Mouse (Mus musculus) lung, postnatal 0 days (tissue): ENCODE measurements around the gene Gipc3. TPM values are rescaled to one million over a fixed set of nuclear protein-coding genes. Genes with fewer than 3 reads are reported as not detected.

ENCODE experiments used
- ATAC-seq: fragments of 200-750 bp; cut with Nextera tagmentation; 2 replicates; pipeline ENCODE4 v1.8.0; 2017; ENCODE audit warnings: moderate library complexity
- DNase-seq: peaks from one replicate; pipeline ENCODE4 v3.0.0-alpha.2; 2016; ENCODE audit warnings: low spot score
- H3K27ac ChIP-seq: fragments of 300-500 bp; sonication (generic); 2 replicates; pipeline ENCODE4 v1.5.1; 2014; ENCODE audit warnings: antibody characterized with exemption, mild to moderate bottlenecking, low read length, mixed read lengths
- H3K27me3 ChIP-seq: fragments of 300-500 bp; sonication (generic); replicated peaks from 2 replicates; pipeline ENCODE4 v1.6.1; 2014; ENCODE audit warnings: low read length, mixed read lengths; ENCODE audit not compliant: insufficient read depth
- H3K36me3 ChIP-seq: fragments of 300-500 bp; sonication (generic); 2 replicates; pipeline ENCODE4 v1.6.1; 2014; ENCODE audit warnings: low read length, mixed read lengths; ENCODE audit not compliant: insufficient read depth
- H3K4me1 ChIP-seq: fragments of 300-500 bp; sonication (generic); 2 replicates; pipeline ENCODE4 v1.6.1; 2014; ENCODE audit warnings: antibody characterized with exemption, low read depth, low read length, mixed read lengths; ENCODE audit not compliant: insufficient read depth
- H3K4me2 ChIP-seq: fragments of 300-500 bp; sonication (generic); replicated peaks from 2 replicates; pipeline ENCODE4 v1.6.1; 2014; ENCODE audit warnings: low read depth, mild to moderate bottlenecking, low read length, moderate library complexity, mixed read lengths
- H3K4me3 ChIP-seq: fragments of 300-500 bp; sonication (generic); 2 replicates; pipeline ENCODE4 v1.5.1; 2014; ENCODE audit warnings: low read depth, low read length
- H3K9ac ChIP-seq: fragments of 300-500 bp; sonication (generic); replicated peaks from 2 replicates; pipeline ENCODE4 v1.6.1; 2014; ENCODE audit warnings: low read depth, mild to moderate bottlenecking
- H3K9me3 ChIP-seq: fragments of 300-500 bp; sonication (generic); 2 replicates; pipeline ENCODE4 v1.6.1; 2016; ENCODE audit warnings: low read length, mixed read lengths
- CTCF ChIP-seq: IDR thresholded peaks from 2 replicates; pipeline ENCODE4 v1.5.1; 2016; ENCODE audit warnings: antibody characterized with exemption, mild to moderate bottlenecking
- EP300 ChIP-seq: IDR thresholded peaks from 2 replicates; pipeline ENCODE4 v1.6.1; 2016; ENCODE audit warnings: antibody characterized with exemption, mild to moderate bottlenecking, control low read depth
- WGBS: fragments of 180-500 bp; shearing (Covaris S2); extraction: QIAGEN DNeasy Blood & Tissue Kit; methylation state at CpG from one replicate; pipeline ENCODE4 v1.1.7; 2014; 5-methylcytosine and 5-hydroxymethylcytosine counted together
- polyA plus RNA-seq: library from polyadenylated mRNA; unstranded; fragments of >200 nt; fragmentation: Nextera tagmentation; extraction: Ambion mirVana; gene quantifications from 2 replicates; pipeline ENCODE4 v1.2.1, GENCODE M21; 2015

Gipc3 gene
- polyA plus RNA-seq, 1 experiment from 2014 or later, result 0.33 TPM

DNA sequence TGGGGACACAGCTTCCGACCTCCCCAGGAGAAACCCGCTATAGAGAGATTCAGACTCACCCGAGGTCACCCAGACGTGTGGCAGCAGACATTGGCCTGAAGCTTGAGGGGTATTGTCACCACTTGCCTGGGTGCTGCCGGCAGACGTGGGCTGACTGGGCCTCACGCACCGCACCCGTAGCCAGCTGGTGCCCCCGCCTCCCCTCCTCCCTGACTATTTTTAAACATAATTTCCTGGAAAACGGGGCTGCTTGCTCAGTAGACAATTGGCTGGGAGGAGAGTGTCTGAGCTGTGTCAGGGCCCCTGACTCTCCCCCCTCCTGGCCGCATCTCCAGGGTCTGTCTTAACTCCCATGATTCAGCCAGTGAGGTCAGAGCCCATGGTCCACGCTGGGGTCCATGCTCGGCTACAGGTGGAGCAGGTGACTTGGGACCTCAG is 40.3 kb downstream of the Gipc3 start:
- no peaks in the 10 kb centered on the region for H3K27me3 ChIP-seq
- peak; percentile 62 for ATAC-seq
- H3K4me3 ChIP-seq, result no peak overlapping the region
- peaks cover 19% of the 10 kb centered on the region for H3K4me1 ChIP-seq
- TF ChIP-seq EP300, result peak; percentile 33; the same call in 1 of the 2 replicates
- no peak for TF ChIP-seq CTCF
- peak overlapping the region; percentile 27; the same call in 1 of the 2 replicates for H3K4me2 ChIP-seq
- H3K36me3 ChIP-seq, result peaks cover 21% of the 10 kb centered on the region
- no peak overlapping the region for H3K9ac ChIP-seq
- WGBS, result 21% methylated on average over 14 of the region's 14 CpGs
- peak; percentile 84 for DNase-seq
- peak overlapping the region; percentile 64 for H3K27ac ChIP-seq
- no peaks in the 10 kb centered on the region for H3K9me3 ChIP-seq

DNA sequence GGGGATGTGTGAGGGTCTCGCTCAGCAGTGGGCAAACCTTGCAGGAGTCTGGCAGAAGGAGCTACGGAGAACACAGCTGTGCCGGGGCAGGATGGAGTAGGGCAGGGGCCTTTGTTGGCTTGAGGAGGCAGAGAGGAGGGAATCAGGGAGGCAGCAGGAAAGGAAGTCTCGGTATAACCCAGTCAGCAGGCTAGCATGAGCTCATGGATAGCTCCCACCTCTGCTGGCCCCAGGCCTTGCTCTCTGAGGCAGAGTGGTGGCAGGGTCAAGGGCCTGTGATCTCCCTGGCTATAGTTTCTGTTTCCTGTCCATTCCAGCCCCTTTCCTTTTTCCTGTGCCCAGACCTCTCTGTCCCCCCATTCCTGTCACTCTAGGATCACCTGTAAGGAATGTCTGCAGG is 40.8 kb downstream of the Gipc3 start:
- no peaks in the 10 kb centered on the region for H3K9me3 ChIP-seq
- H3K9ac ChIP-seq, result no peak overlapping the region
- TF ChIP-seq CTCF (no peak), EP300 (no peak)
- H3K27ac ChIP-seq, result peak overlapping the region; percentile 61
- ATAC-seq (peak; percentile 10; the same call in 1 of the 2 replicates), DNase-seq (peak; percentile 45)
- no peaks in the 10 kb centered on the region for H3K27me3 ChIP-seq
- peaks cover 16% of the 10 kb centered on the region for H3K36me3 ChIP-seq
- 55% methylated on average over 4 of the region's 4 CpGs for WGBS
- H3K4me2 ChIP-seq, result peak overlapping the region; percentile 27
- no peak overlapping the region for H3K4me3 ChIP-seq
- H3K4me1 ChIP-seq, result peaks cover 22% of the 10 kb centered on the region

DNA sequence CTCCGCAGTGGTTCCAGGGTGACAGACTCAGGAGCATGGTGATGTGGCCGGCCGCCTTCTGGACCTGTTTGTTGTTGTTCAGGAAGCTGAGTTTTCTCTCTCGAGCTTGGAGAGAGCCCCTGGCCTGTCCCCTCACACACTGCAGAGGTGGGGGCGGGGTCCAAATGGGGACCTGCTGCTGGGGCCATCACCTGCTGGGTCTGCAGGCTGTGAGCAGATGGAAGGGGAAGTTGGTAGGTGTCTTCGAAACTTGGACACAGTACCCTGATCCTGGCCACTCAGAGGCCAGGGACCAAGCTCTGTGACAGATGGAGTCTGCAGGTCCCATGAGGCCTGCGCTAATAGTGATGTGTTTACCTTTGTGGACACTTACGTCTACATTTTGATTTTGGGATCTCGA is 41.7 kb downstream of the Gipc3 start:
- Histone ChIP-seq H3K4me3 (no peak overlapping the region), H3K36me3 (peaks cover 8% of the 10 kb centered on the region; the same call in 1 of the 2 replicates), H3K4me2 (no peak overlapping the region), H3K9me3 (no peaks in the 10 kb centered on the region), H3K27me3 (no peaks in the 10 kb centered on the region), H3K4me1 (peaks cover 22% of the 10 kb centered on the region), H3K9ac (no peak overlapping the region), H3K27ac (no peak overlapping the region)
- ATAC-seq (no peak), DNase-seq (no peak)
- no peak for TF ChIP-seq EP300
- WGBS, result 69% methylated on average over 9 of the region's 9 CpGs

DNA sequence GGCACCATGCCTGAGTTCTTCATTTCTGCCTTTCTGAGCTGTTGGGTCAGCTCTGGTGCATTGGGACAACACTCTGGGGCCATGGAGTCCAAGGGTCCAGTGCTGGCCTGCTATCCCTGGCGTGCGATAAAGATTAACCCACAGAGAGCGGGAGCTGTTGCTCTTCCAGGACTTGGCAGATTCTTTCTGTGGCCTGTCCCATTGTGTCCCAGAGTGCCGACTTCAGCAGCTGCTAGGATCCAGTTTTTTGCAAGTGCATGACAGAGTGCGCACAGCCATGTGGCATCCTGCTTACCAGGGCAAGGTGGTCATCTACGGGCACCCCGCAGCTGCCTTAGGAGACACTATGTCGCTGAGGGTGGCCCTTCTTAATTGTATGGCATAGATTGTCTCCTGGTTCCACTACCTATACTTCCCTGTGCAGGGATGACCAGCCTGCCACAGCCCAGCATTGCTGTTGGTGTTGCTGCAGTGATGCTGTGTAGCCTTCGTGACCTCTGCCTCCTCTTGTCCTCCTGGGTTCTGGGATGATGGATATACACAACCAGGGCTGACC is 42.6 kb downstream of the Gipc3 start:
- Histone ChIP-seq H3K36me3 (no peaks in the 10 kb centered on the region), H3K4me2 (no peak overlapping the region), H3K27me3 (no peaks in the 10 kb centered on the region), H3K27ac (no peak overlapping the region), H3K9ac (no peak overlapping the region), H3K4me3 (no peak overlapping the region), H3K9me3 (no peaks in the 10 kb centered on the region), H3K4me1 (peaks cover 22% of the 10 kb centered on the region)
- no peak for TF ChIP-seq CTCF
- TF ChIP-seq EP300, result no peak
- 75% methylated on average over 9 of the region's 9 CpGs for WGBS
- no peak for DNase-seq
- ATAC-seq, result no peak

DNA sequence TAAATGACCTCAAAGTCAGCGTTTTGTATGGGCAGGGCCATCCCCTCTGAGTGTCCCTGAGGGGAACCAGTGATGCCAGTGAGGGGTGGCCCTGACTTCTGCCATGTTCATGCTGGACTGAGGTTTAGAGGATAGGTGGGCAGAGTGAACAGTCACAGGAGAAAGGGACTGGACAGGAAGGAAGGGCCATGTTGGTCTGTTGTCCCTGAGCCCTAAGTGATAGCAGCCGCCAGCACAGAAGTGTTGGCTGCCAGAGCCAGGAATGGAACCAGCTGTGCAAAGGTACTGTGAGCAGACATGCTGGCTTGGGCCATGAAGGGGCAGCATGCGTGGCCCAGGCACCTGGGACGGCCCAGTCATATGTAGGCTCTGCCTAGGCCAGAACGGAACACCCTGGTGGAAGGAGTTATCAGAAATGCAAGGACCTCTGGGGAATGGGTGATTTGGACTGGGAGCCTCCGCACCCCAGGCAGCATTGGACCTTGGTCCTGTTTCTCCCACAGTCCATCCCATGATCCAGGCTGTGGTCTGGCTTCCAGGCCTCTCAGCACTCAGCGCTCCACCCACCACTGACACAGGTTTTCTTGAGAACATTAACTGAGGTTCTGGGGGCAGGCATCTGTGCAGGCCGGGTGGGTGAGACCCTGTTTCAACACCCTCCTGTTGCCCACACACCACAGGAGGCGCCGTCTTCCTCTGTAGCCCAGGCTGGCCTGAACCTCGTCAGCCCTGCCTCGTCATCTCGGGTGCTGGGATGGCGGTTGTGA is 43.3 kb downstream of the Gipc3 start:
- DNase-seq (no peak), ATAC-seq (no peak)
- H3K4me3 ChIP-seq, result no peak overlapping the region
- peaks cover 24% of the 10 kb centered on the region for H3K4me1 ChIP-seq
- TF ChIP-seq EP300, result no peak
- no peak for TF ChIP-seq CTCF
- no peaks in the 10 kb centered on the region for H3K27me3 ChIP-seq
- whole genome bisulfite sequencing, result 83% methylated on average over 14 of the region's 14 CpGs
- 0 out of 2 replicates have a peak overlapping the region, but pooled peaks have one; percentile 26 for H3K27ac ChIP-seq
- no peaks in the 10 kb centered on the region for H3K36me3 ChIP-seq
- no peak overlapping the region for H3K4me2 ChIP-seq
- H3K9me3 ChIP-seq, result no peaks in the 10 kb centered on the region
- H3K9ac ChIP-seq, result no peak overlapping the region

DNA sequence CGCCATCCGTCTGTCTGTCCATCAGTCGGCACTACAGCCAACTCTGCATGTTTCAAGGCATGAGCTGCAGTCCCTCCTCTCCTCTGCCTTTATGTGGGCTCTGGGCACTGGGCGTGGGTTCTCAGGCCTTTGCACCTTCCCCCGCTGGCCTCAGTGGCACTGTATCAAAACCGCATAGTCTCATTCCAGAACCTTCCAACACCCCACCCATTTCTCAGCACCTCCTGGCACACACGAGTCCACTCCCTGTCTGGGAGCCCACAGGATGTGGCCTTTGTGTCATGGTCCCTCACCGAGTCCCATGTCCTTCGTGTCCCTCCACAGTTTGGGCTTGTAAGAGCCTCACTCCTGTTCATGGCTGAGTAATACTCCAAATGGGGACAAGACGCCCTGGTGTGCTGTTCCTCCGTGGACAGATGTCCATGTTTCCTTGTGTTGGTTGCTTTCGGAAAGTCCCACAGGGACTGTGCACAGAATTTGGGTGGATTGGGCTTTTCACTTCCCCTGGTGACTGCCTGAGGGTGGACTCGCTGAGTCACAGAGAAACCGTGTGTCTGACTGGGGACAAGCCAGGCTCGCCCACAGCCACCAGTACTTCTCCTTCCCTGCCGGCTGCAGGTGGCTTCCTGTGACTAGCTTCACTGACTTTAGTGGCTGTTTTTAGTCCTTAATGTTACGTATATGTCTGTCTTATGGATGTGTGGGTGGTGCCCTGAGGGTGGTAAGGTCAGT is 44.5 kb downstream of the Gipc3 start:
- no peak for ATAC-seq
- H3K4me1 ChIP-seq, result peaks cover 36% of the 10 kb centered on the region

More for the DNA sequence above, 44.5 kb downstream of the Gipc3 start:
- H3K4me2 ChIP-seq, result peak overlapping the region; percentile 32
- H3K9ac ChIP-seq, result no peak overlapping the region
- TF ChIP-seq CTCF, result no peak
- TF ChIP-seq EP300, result no peak
- DNase-seq, result peak; percentile 42
- peak overlapping the region; percentile 86 for H3K27ac ChIP-seq
- no peaks in the 10 kb centered on the region for H3K27me3 ChIP-seq
- no peak overlapping the region for H3K4me3 ChIP-seq
- no peaks in the 10 kb centered on the region for H3K9me3 ChIP-seq
- WGBS, result 84% methylated on average over 17 of the region's 17 CpGs
- no peaks in the 10 kb centered on the region for H3K36me3 ChIP-seq
